Mouse (Mus musculus): ENCODE results near the gene Hip1.

GRCm38 (mm10) chr5:135399382-135399781, 145.5 kb downstream of the Hip1 start:
- TF ChIP-seq CTCF (IDR thresholded peaks at IDR 0.05) (no peak), POLR2A (IDR thresholded peaks at IDR 0.05; ENCODE audit: insufficient read depth, low read depth, low read length) (no peak), EP300 (IDR thresholded peaks at IDR 0.05; ENCODE audit: insufficient read depth, low read depth, low read length) (no peak)

All from heart, adult 2 months (tissue).